Mouse (Mus musculus) liver, postnatal 0 days (tissue): ENCODE results near the gene Kcnip2. TPM values are rescaled to one million over a fixed set of nuclear protein-coding genes. Genes with fewer than 3 reads are reported as not detected.

Experiments used
- ATAC-seq: fragments of 200-750 bp; cut with Nextera tagmentation; 2 replicates; pipeline ENCODE4 v1.8.0; 2017; ENCODE audit warnings: mild to moderate bottlenecking, moderate library complexity
- DNase-seq: peaks from one replicate; pipeline ENCODE4 v3.0.0-alpha.2; 2016
- H3K27ac ChIP-seq: fragments of 300-500 bp; sonication (generic); 2 replicates; pipeline ENCODE4 v1.5.1; 2014; ENCODE audit warnings: antibody characterized with exemption, moderate library complexity, mild to moderate bottlenecking, low read depth
- H3K27me3 ChIP-seq: fragments of 300-500 bp; sonication (generic); 2 replicates; pipeline ENCODE4 v1.6.1; 2014; ENCODE audit warnings: low read length, control low read depth, mixed read lengths; ENCODE audit not compliant: insufficient read depth
- H3K36me3 ChIP-seq: fragments of 300-500 bp; sonication (generic); replicated peaks from 2 replicates; pipeline ENCODE4 v1.6.1; 2014; ENCODE audit warnings: mild to moderate bottlenecking, control low read depth, low read length, moderate library complexity, mixed read lengths; ENCODE audit not compliant: insufficient read depth
- H3K4me1 ChIP-seq: fragments of 300-500 bp; sonication (generic); 2 replicates; pipeline ENCODE4 v1.6.1; 2014; ENCODE audit warnings: antibody characterized with exemption, mild to moderate bottlenecking, control low read depth; ENCODE audit not compliant: insufficient read depth
- H3K4me2 ChIP-seq: fragments of 300-500 bp; sonication (generic); 2 replicates; pipeline ENCODE4 v1.6.1; 2014; ENCODE audit warnings: low read depth, mild to moderate bottlenecking, low read length, moderate library complexity, mixed read lengths
- H3K4me3 ChIP-seq: fragments of 300-500 bp; sonication (generic); 2 replicates; pipeline ENCODE4 v1.5.1; 2014; ENCODE audit warnings: low read depth, low read length
- H3K9ac ChIP-seq: fragments of 300-500 bp; sonication (generic); replicated peaks from 2 replicates; pipeline ENCODE4 v1.6.1; 2014; ENCODE audit warnings: mild to moderate bottlenecking, moderate library complexity
- H3K9me3 ChIP-seq: fragments of 300-500 bp; sonication (generic); 2 replicates; pipeline ENCODE4 v1.6.1; 2016; ENCODE audit warnings: mild to moderate bottlenecking, control low read depth, low read length, mixed read lengths
- CTCF ChIP-seq: sonication (generic); IDR thresholded peaks from 2 replicates; pipeline ENCODE4 v1.5.1; 2016; ENCODE audit warnings: antibody characterized with exemption, low read depth
- EP300 ChIP-seq: IDR thresholded peaks from 2 replicates; pipeline ENCODE4 v1.6.1; 2016; ENCODE audit warnings: antibody characterized with exemption, low read depth, mild to moderate bottlenecking
- WGBS: fragments of 180-500 bp; shearing (Covaris S2); extraction: QIAGEN DNeasy Blood & Tissue Kit; methylation state at CpG from one replicate; pipeline ENCODE4 v1.1.7; 2014; ENCODE audit not compliant: insufficient replicate concordance; 5-methylcytosine and 5-hydroxymethylcytosine counted together
- polyA plus RNA-seq: library from polyadenylated mRNA; unstranded; fragments of >200 nt; fragmentation: Nextera tagmentation; extraction: Ambion mirVana; gene quantifications from 2 replicates; pipeline ENCODE4 v1.2.1, GENCODE M21; 2015

Gene Kcnip2
- polyA plus RNA-seq, 1 experiment from 2014 or later: 0.59 TPM

- no peaks in the 10 kb centered on the region for H3K9me3 ChIP-seq
- peaks cover 36% of the 10 kb centered on the region for H3K4me1 ChIP-seq
- H3K4me2 ChIP-seq: peak overlapping the region; percentile 20
- H3K27me3 ChIP-seq: peaks cover 55% of the 10 kb centered on the region
- no peak overlapping the region for H3K4me3 ChIP-seq
- TF ChIP-seq CTCF (no peak), EP300 (no peak)
- ATAC-seq: no peak
- 6% methylated on average over 32 of the region's 32 CpGs for WGBS
- no peaks in the 10 kb centered on the region; the same call in 1 of the 2 replicates for H3K36me3 ChIP-seq
- H3K27ac ChIP-seq: no peak overlapping the region
- no peak for DNase-seq
- H3K9ac ChIP-seq: no peak overlapping the region
Measured at GRCm38 (mm10) chr19:45745344-45746152, 70.3 kb downstream of the Kcnip2 start.

- no peak overlapping the region for H3K27ac ChIP-seq
- no peak overlapping the region for H3K4me3 ChIP-seq
- WGBS: 30% methylated on average over 7 of the region's 7 CpGs
- H3K9ac ChIP-seq: no peak overlapping the region
- H3K4me2 ChIP-seq: no peak overlapping the region
- ATAC-seq: no peak
- H3K27me3 ChIP-seq: peaks cover 72% of the 10 kb centered on the region
- no peaks in the 10 kb centered on the region for H3K9me3 ChIP-seq
- H3K4me1 ChIP-seq: peaks cover 29% of the 10 kb centered on the region
- no peak for DNase-seq
- H3K36me3 ChIP-seq: no peaks in the 10 kb centered on the region
- no peak for TF ChIP-seq CTCF
- TF ChIP-seq EP300: no peak
Measured at GRCm38 (mm10) chr19:45743619-45744018, 72.2 kb downstream of the Kcnip2 start.

- ATAC-seq (no peak), DNase-seq (no peak)
- peak overlapping the region; percentile 71 for H3K4me2 ChIP-seq
- no peaks in the 10 kb centered on the region for H3K36me3 ChIP-seq
- H3K27me3 ChIP-seq: peaks cover 76% of the 10 kb centered on the region
- H3K27ac ChIP-seq: no peak overlapping the region
- TF ChIP-seq CTCF (no peak), EP300 (no peak)
- H3K9ac ChIP-seq: no peak overlapping the region
- no peaks in the 10 kb centered on the region for H3K9me3 ChIP-seq
- peak overlapping the region; percentile 39 for H3K4me3 ChIP-seq
- WGBS: 5% methylated on average over 16 of the region's 44 CpGs
- peaks cover 24% of the 10 kb centered on the region for H3K4me1 ChIP-seq
Measured at GRCm38 (mm10) chr19:45742984-45743575, 72.8 kb downstream of the Kcnip2 start.

- no peak within 1 kb of the TSS for H3K27ac ChIP-seq
- H3K9me3 ChIP-seq: no peaks in the 10 kb centered on the region
- 2% methylated on average over 51 of the region's 68 CpGs for WGBS
- H3K36me3 ChIP-seq: no peaks in the 10 kb centered on the region
- peak within 1 kb of the TSS; percentile 39 for H3K4me3 ChIP-seq
- ATAC-seq (no peak), DNase-seq (no peak)
- H3K4me2 ChIP-seq: peak within 1 kb of the TSS; percentile 71
- H3K9ac ChIP-seq: no peak within 1 kb of the TSS
- H3K27me3 ChIP-seq: peaks cover 83% of the 10 kb centered on the region
- TF ChIP-seq CTCF: no peak
- no peak for TF ChIP-seq EP300
- H3K4me1 ChIP-seq: peaks cover 21% of the 10 kb centered on the region
Measured at GRCm38 (mm10) chr19:45742218-45742983, 73.5 kb downstream of the Kcnip2 start, which contains the start of gene Fgf8. TSS of gene Fgf8 (minus strand) at chr19:45742915.

Other genes starting within 250 kb of the Kcnip2 start
- 2.2 and 3.0 TPM in 2 replicates for gene Fbxw4, start 155.7 kb downstream of the Kcnip2 start, polyA plus RNA-seq
- gene Fgf8, start 73.1 kb downstream of the Kcnip2 start, polyA plus RNA-seq: not detected in 2 replicates
- 6.3 and 6.5 TPM in 2 replicates for gene Npm3, start 66.5 kb downstream of the Kcnip2 start, polyA plus RNA-seq
- gene Mgea5, start 32.2 kb downstream of the Kcnip2 start, polyA plus RNA-seq: 10.3 and 10.8 TPM in 2 replicates
- gene Armh3, start 182.4 kb upstream of the Kcnip2 start, polyA plus RNA-seq: 3.1 and 3.5 TPM in 2 replicates
- 2.0 and 2.2 TPM in 2 replicates for gene Hps6, start 187.4 kb upstream of the Kcnip2 start, polyA plus RNA-seq
- gene Pprc1, start 228.8 kb upstream of the Kcnip2 start, polyA plus RNA-seq: 7.7 and 8.1 TPM in 2 replicates
- gene Ldb1, start 229.2 kb upstream of the Kcnip2 start, polyA plus RNA-seq: 32.3 and 34.4 TPM in 2 replicates